Mouse (Mus musculus) cerebellum, adult (tissue): ENCODE data around the gene Omp.

Experiments
- ATAC-seq: cut with Nextera tagmentation; 2 replicates; pipeline ENCODE4 v1.9.2; 2017; ENCODE audit warnings: mild to moderate bottlenecking, moderate library complexity, mixed read lengths; ENCODE audit not compliant: insufficient number of reproducible peaks, low FRiP score, low TSS enrichment

Gene Omp

DNA sequence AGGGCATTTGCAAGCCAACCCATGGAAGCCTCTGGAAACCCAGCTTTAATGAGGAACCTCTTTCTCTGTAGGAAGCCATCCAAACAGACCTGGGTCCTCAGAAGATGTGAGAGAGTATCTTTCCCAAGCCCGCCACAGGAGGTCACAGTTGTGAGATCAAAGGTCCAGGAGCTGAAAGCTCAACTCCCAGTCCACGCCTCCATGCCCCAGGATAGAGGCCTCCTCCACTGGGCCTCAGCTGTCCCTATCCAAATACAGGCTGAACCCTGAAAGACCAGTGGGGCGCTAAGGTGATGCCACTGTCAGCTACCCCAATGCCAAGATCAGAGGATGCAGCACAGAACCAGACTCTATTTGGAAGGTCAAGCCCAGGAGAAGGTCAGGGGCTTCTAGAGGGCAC, 2.7 kb downstream of the Omp start:
- no peak for ATAC-seq

GRCm38 (mm10) chr7:98142247-98142646, 3.1 kb downstream of the Omp start:
- no peak for ATAC-seq

GRCm38 (mm10) chr7:98141206-98141605, 4.1 kb downstream of the Omp start:
- ATAC-seq, result no peak

- ATAC-seq, result no peak
These were observed 4.7 kb downstream of the Omp start for GRCm38 (mm10) chr7:98140597-98140996.

DNA sequence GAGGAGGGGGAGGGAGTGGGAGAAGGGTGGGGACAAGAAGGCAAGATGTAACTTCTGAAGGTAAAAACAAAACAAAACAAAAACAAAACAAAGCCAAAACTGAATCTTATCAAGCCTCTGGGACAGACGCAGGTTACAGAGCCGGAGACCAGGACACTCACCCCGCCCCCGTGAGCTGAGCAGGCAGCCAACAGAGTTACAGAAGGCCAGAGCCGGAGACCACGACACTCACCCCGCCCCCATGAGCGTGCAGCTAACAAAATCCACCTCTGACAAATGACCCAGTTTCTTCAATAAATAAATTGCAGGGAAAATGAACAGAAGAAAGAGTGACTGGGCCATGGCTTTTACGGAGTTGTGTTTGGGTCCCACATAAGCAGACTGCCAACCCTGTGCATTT, 6.1 kb downstream of the Omp start:
- ATAC-seq, result no peak

GRCm38 (mm10) chr7:98137995-98138394, 7.3 kb downstream of the Omp start:
- no peak for ATAC-seq

DNA sequence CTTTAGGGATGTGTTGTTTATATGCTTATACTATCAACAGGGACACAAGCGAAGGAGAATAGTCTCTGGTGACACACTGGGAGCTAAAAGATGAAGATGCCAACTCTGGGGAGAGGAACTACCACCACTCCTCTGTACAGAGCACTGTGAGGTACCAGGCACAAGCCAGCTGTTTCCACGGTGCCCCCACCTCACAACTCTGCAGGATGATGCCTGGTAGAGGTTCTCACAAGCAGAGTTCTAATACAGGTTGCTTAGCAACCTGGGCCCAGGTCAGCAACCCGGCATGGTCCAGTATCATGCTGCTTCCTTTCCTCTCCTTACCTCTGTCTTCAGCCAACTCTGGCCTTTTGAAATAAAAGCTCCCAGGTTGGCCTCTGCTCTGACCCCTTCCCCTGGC, 7.7 kb downstream of the Omp start:
- no peak for ATAC-seq

DNA sequence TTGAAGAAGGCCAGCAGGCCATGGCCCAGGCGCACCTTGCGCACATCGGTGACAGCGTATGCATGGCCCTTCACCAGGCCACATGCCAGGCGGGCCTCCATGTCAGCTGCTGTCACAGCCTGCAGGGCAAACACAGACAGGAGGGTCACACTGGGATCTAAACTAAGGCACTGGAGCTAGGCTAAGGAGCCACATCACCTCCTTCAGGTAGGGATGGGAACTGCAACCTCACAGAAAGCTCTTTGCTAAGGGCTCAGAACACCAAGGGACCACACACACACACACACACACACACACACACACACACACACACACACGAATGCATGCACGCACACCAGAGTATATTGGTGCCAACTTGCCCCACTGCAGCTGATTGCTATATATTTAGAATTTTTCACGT, 13.6 kb downstream of the Omp start:
- no peak for ATAC-seq

DNA sequence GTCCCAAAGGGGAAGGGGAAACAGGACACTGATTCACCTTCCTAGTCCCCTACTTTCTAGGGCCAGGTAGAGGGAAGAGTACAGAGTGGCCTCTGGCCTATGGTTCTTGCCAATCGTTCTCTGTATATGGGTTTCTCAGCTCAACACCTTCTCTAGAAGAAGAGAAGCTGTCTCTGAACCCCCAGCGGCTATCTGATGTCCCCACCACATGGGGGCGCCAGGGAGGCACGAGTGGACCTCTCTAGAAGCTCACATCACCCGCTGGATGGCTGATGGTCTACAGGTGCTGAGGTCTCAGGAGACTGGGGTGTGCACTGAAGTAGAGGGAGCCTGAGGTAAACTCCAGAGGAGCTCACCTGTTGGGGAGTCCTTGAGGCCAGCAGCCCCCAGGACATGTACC, 19.8 kb downstream of the Omp start:
- no peak for ATAC-seq

- no peak for ATAC-seq
These were observed 20.6 kb downstream of the Omp start for GRCm38 (mm10) chr7:98124701-98125100.

DNA sequence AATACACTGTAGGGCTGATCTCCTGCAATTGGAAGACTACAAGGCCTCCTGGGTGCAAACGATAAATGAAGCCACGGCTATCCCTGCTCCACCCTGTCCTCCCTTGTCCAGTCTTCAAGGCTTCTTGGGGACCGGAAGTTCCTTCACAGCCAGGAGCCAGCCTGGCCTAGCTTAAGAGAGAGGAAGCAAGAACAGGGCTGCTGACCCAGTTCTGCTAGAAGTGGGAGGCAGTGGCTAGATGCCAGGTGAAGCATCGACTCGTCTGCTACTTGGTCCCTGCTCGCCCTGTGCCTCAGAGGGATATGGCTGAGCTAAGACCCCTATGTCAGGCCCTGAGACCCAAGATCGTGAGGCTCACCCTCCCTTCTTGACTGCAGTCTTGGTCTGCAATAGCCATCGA, 23.6 kb downstream of the Omp start:
- no peak for ATAC-seq

GRCm38 (mm10) chr7:98121241-98121640, 24.1 kb downstream of the Omp start:
- ATAC-seq, result no peak

- ATAC-seq, result peak; percentile 41
These were observed 25.0 kb downstream of the Omp start for GRCm38 (mm10) chr7:98120325-98120724.

DNA sequence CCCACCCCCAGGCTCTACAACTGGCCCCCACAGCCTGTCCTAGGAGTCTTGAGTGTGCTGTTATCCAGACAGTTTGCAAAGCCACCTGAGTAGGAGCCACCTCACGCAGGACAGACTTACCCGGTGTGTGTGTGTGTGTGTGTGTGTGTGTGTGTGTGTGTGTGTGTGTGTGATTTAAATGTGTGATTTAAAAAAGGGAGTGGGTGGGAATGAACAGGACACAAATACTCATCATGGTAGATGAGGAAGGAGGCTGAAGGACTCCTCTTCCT, 25.4 kb downstream of the Omp start:
- ATAC-seq, result no peak

- no peak for ATAC-seq
These were observed 25.9 kb downstream of the Omp start, which contains the start of gene Myo7a for GRCm38 (mm10) chr7:98119179-98119960. TSS of gene Myo7a (minus strand) at chr7:98119524.

DNA sequence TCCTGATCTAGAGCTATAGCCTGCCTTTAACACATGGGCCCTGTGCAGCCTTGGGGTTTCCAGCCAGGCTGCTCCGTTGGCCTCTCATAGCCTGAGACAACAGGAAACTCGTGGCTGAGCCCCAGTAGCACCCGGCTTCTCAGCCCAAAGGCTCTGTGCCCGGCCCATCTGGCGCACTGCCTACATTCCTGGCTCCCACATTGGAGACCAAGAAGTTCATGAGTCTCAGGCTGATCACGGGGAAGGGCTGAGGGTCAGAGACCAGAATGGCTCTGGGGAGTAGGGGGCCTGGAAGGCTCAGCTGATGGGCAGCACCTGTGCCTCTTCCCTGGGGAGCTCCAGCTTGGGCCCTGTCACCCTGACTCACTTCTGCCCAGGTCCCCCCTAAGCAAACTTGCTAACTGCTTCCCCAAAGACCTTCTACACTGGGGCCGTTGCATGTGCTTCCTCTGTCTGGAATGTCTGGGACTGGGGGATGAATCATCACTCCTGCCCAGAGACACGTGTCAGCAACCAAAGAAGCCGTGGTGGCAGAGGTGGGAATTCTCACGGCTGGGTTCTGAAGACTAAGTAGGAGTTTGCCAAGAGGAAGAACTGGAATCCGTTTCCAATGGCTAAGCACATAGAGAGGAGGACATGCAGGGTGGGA, 28.2 kb downstream of the Omp start:
- ATAC-seq, result no peak

DNA sequence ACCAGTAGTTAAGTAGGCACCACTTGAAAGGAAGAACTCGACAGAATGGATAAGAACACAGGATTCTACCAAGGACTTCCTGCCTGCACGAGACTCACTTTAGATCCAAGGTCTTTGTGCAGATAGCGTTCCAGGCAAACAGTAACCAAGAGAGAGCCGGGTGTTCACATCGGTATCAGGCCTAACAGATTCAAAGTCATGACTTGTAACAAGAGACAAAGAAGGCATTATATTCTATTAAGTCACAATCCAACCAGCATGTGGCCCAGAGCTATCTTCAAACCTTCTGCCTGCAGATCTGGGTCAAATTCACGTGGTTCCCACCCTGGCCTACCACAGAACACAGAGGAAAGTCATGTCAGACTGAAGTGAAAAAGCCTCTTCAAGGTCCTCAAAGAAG, 30.6 kb downstream of the Omp start:
- ATAC-seq, result no peak

- no peak for ATAC-seq
These were observed 34.1 kb downstream of the Omp start for GRCm38 (mm10) chr7:98111233-98111632.

- no peak for ATAC-seq
These were observed 35.5 kb downstream of the Omp start for GRCm38 (mm10) chr7:98109771-98110170.

- peak; percentile 90 for ATAC-seq
These were observed 36.5 kb downstream of the Omp start for GRCm38 (mm10) chr7:98108636-98109430.

DNA sequence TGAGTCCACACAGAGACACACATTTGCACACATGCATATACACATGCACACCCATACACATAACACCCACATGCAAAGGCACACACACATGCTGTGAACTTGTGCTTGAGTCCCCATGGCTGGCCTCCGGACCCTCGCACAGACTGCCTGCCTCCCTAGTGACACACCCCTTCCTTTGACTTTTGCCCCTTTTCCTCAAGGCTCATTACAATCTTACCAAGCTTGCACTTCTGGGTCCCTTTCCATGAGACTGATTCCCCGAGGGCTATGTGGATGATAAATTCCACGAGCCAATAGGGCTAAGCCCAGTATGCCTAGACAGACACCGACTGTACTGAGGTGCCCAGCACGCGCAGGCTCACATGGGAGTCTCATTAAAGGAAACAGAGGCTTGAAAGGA, 39.0 kb downstream of the Omp start:
- ATAC-seq, result no peak
